Mouse (Mus musculus) lung, adult 2 months (tissue): ENCODE measurements at regions not wholly inside any gene's neighbourhood (a gene's known extent, or its start where the extent isn't known, plus 50 kb on each side); places are given as distances from the start of the nearest gene placed in this dataset.

ENCODE experiments used
- DNase-seq: peaks from one replicate; pipeline ENCODE4 v3.0.0; 2022
- H3K4me1 ChIP-seq: fragments of 200-500 bp; 2 replicates; pipeline ENCODE4 v1.6.1; 2011; ENCODE audit warnings: low read length; ENCODE audit not compliant: control insufficient read depth, insufficient read depth
- H3K4me3 ChIP-seq: fragments of 200-500 bp; replicated peaks from 2 replicates; pipeline ENCODE3; 2011; ENCODE audit warnings: low read depth, mild to moderate bottlenecking, control low read depth, low read length; ENCODE audit errors: extremely low read depth
- CTCF ChIP-seq: fragments of 200-500 bp; IDR thresholded peaks from 2 replicates; pipeline ENCODE4 v1.5.1; 2011; ENCODE audit warnings: mild to moderate bottlenecking, low read length, control low read depth; ENCODE audit not compliant: insufficient read depth
- POLR2A ChIP-seq: fragments of 200-500 bp; IDR thresholded peaks from 2 replicates; pipeline ENCODE4 v1.6.1; 2011; ENCODE audit warnings: low read depth, mild to moderate bottlenecking, control low read depth, low read length, borderline replicate concordance; ENCODE audit errors: extremely low read depth
- WGBS: fragments of 180-500 bp; shearing (Covaris S2); methylation state at CpG from one replicate; pipeline ENCODE4 v1.1.7; 2018; 5-methylcytosine and 5-hydroxymethylcytosine counted together

DNA sequence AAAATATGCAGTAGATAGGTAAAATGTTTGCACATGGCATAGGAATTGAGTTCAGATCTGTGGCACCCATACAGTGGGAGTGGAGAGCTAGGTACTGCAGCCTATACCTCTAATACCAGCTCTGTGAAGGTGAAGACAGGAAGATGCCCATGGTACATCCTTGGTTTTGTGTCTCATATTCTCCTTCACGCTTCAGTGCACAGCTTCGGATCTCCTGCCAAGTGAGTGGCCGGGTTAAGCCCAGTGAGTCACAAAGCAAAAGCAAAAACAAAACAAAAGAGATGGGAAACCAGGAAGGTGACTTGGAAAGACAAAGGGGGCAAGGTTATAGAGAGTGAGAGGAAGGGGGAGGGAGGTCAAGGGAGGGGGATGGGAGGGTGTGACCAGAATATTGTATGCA is 514.0 kb downstream of the Adra2a start:
- no peaks in the 10 kb centered on the region for H3K4me1 ChIP-seq
- WGBS: 78% methylated on average over 3 of the region's 3 CpGs
- no peak for DNase-seq

GRCm38 (mm10) chr19:54583574-54583973 is 539.6 kb downstream of the Adra2a start:
- DNase-seq: no peak
- Histone ChIP-seq H3K4me3 (no peak overlapping the region), H3K4me1 (no peaks in the 10 kb centered on the region)
- no peak for TF ChIP-seq POLR2A
- no peak for TF ChIP-seq CTCF
- WGBS: 89% methylated on average over 2 of the region's 2 CpGs

More for the DNA sequence above, 514.0 kb downstream of the Adra2a start:
- H3K4me3 ChIP-seq: no peak overlapping the region
- TF ChIP-seq CTCF: no peak
- TF ChIP-seq POLR2A: no peak

DNA sequence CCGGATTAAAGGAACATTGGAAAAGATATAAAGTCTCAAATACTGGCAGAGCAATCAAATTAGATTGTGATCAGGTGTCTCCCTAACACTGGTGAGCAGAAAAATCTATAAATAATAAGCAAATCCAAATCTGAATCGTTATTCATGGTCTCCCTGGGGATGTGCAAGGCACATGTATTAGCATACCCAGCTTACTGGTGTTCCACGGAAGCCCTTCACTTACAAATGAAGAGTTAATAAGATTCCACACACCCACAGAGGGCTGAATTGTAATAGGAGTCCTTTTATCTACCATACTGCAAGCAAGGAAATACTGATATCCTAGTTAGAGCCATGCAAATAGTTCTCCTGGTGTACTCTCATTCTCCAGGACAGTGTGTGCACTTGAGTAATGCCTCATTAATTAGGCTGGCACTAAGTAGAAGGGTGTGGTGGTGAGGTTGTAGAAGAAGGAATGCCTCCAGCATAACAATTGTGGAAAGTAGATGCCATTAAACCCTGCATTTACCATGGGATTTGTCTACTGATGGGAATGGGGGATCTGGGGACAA is 540.8 kb downstream of the Adra2a start:
- Histone ChIP-seq H3K4me1 (no peaks in the 10 kb centered on the region), H3K4me3 (no peak overlapping the region)
- DNase-seq: no peak
- 64% methylated on average over 3 of the region's 3 CpGs for WGBS
- TF ChIP-seq POLR2A: no peak
- TF ChIP-seq CTCF: no peak

- Histone ChIP-seq H3K4me1 (no peaks in the 10 kb centered on the region), H3K4me3 (no peak overlapping the region)
- TF ChIP-seq POLR2A (no peak), CTCF (no peak)
- WGBS: 49% methylated on average over 1 of the region's 1 CpGs
- no peak for DNase-seq
These were observed 541.4 kb downstream of the Adra2a start for GRCm38 (mm10) chr19:54585326-54585725.

- H3K4me1 ChIP-seq: no peaks in the 10 kb centered on the region
- TF ChIP-seq POLR2A (no peak), CTCF (no peak)
- 70% methylated on average over 6 of the region's 6 CpGs for WGBS
- H3K4me3 ChIP-seq: no peak overlapping the region
- no peak for DNase-seq
These were observed 523.7 kb downstream of the Gpam start for GRCm38 (mm10) chr19:54603345-54603744.

DNA sequence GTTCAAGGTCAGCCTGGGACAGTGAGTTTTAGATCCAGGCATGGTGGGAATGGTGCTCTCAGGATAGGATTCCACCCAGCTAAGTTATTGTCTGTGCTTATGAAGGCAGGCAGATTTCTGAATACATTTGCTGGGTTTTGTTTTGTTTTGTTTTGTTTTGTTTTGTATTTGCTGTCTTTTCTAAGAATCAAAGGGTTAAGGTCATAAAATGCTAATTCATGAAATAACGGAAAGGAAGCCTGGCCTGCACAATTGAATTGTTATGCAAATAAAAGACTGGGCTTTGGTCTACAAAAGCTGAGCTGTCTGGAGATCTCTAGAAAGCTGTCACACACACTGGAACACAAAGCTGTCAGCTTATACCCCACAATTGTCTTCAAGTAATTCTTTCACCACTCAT is 521.7 kb downstream of the Gpam start:
- 81% methylated on average over 1 of the region's 1 CpGs for WGBS
- no peak for TF ChIP-seq POLR2A
- no peak for TF ChIP-seq CTCF

DNA sequence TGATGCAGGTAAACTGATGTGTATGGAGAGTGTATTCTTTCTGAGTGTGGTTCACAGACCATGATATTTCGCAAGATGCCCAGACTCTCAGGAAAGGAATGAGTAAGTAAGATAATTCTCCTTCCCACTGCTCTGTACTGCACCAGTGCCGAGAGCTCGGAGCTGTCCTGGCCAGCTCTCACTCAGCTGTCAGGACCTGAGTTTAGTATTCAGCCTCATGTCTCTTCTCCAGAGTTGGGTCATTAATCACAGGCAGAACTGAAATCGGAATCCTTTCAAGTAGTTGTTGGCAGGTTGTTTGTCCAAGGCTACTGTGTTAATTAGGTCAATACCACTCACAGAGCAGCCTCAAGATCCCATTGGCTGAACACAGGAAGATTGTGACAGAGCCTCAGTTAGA is 510.1 kb downstream of the Gpam start:
- no peak for DNase-seq
- TF ChIP-seq POLR2A: no peak
- TF ChIP-seq CTCF: no peak

More for the DNA sequence above, 521.7 kb downstream of the Gpam start:
- Histone ChIP-seq H3K4me1 (no peaks in the 10 kb centered on the region), H3K4me3 (no peak overlapping the region)
- no peak for DNase-seq

More for the DNA sequence above, 510.1 kb downstream of the Gpam start:
- WGBS: 31% methylated on average over 4 of the region's 4 CpGs
- H3K4me3 ChIP-seq: no peak overlapping the region
- no peaks in the 10 kb centered on the region for H3K4me1 ChIP-seq
